Mouse (Mus musculus): ENCODE data around the gene Klhl5.

The Klhl5 gene

DNA sequence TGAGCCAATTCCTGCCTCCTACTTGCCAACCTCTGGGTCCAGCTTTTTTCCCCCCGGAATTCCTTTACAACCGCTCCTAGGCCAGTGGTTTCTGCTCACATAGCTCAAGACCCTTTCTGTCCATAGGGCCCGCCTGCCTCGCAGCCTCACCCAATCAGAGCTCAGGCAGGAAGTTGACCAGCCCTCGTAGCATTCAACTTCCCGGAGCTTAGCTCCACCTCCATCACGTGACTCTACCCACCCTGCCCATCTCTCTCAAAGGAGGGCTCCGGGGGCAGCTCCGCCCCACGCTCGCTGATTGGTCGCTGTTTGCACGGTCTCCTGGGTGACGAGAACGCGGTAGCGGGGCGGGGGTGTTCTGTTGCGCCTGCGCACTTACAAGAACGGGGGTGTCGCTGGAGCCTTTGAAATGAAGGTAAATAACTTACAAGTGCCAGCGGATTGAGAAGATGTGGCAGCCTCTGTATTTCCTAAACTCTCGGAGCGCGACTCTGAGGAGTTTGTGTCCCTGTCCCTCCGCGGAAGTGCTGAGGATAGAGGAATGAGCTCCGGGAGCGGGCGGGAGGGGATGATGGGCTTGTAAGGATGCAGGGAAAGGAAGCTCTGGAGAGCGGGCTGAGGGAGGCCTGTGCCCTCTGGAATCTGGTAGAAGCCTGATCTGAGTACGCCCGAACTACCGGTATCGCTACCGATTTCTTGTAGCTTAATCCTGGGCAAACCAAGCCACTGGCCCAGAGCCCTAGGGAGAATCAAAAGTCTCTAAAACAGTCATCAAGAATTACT is 92.2 kb downstream of the Klhl5 start, which contains the start of gene Wdr19:
Gene Wdr19, plus strand, starts transcription at position 351 of the 783 bp plus-strand sequence.
- DNase-seq (ENCODE audit: low read depth), result peak; percentile 99

DNA sequence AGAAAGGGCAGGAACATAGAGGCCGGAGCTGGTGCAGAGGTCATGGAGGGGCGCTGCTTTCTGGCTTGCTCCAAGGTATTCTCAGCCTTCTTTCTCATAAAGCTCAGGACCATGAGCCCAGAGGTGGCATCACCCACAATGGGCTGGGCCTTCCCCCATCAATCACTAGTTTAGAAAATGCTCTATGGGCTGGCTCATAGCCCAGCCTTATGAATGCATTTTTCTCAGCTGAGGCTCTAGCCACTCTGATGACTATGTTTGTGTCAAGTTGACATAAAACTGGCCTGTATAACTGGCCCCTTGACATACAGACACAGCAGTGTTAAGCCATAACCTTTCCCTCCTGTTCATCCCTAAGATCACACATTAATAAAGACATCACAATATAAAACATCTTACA is 97.4 kb downstream of the Klhl5 start:
- peak; percentile 82 for DNase-seq (ENCODE audit: low read depth)

- peak; percentile 37 for DNase-seq (ENCODE audit: low read depth)
These were observed 106.0 kb downstream of the Klhl5 start for GRCm38 (mm10) chr5:65213321-65213720.

Data from NIH3T3 (cell line).